Mouse (Mus musculus) cortical plate, adult 2 months (tissue): ENCODE data around the gene Tmem119.

Experiments used
- CTCF ChIP-seq: fragments of 200-500 bp; IDR thresholded peaks from 2 replicates; pipeline ENCODE4 v1.5.1; 2011; ENCODE audit warnings: mild to moderate bottlenecking, control low read depth, low read length; ENCODE audit not compliant: insufficient read depth; ENCODE audit errors: extremely low read depth
- POLR2A ChIP-seq: fragments of 200-500 bp; IDR thresholded peaks from 2 replicates; pipeline ENCODE4 v1.6.1; 2011; ENCODE audit warnings: mild to moderate bottlenecking, low read length, control low read depth; ENCODE audit not compliant: insufficient read depth; ENCODE audit errors: extremely low read depth

DNA sequence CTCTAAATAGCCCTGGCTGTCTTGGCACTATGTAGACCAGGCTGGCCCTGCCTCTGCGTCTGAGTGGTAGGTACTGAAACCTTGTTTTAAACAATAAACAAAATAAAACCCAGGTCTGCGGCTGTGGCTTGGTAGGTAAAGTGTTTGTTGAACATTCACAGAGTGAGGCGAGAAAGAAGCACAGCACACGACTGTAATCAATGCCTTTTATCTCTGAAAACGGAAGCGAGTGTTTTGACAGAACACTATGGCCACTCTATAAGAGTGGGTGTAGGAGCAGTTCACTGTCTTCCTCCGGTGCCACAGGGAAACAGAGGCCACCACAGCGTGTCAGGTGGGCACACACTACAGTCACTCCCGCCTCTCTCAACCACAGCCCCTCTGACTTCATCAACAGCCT is 41.9 kb upstream of the Tmem119 start:
- TF ChIP-seq POLR2A (no peak), CTCF (no peak)
